Mouse (Mus musculus) CH12.LX (cell line): ENCODE results near the gene F2r. TPM values are rescaled to one million over a fixed set of nuclear protein-coding genes. Genes with fewer than 3 reads are reported as not detected.

Experiments used
- DNase-seq: peaks from one replicate; pipeline ENCODE4 v3.0.0-alpha.2; 2013; ENCODE audit errors: extremely low read depth
- H3K27ac ChIP-seq: 2 replicates; pipeline ENCODE4 v1.5.1; 2012; ENCODE audit warnings: low read depth, mild to moderate bottlenecking, control low read depth, moderate library complexity; ENCODE audit not compliant: insufficient read depth
- H3K27me3 ChIP-seq: replicated peaks from 2 replicates; pipeline ENCODE3; 2012; ENCODE audit warnings: inconsistent platforms
- H3K36me3 ChIP-seq, 2 experiments: replicated peaks in 1 of 2; 2 replicates each; pipeline versions ENCODE3 to v1.6.1; 2012; ENCODE audit warnings: inconsistent platforms in 1 of 2, low read length in 1 of 2, mild to moderate bottlenecking in 1 of 2, mixed read lengths in 1 of 2, moderate library complexity in 1 of 2; ENCODE audit not compliant: control insufficient read depth in 1 of 2, insufficient read depth in 1 of 2
- H3K4me1 ChIP-seq, 2 experiments: 2 replicates each; pipeline ENCODE4 v1.6.1; 2012; ENCODE audit warnings: inconsistent platforms in 1 of 2, moderate library complexity in 1 of 2; ENCODE audit not compliant: insufficient read depth in 2 of 2, control insufficient read depth in 1 of 2
- H3K4me2 ChIP-seq: 2 replicates; pipeline ENCODE4 v1.6.1; 2012; ENCODE audit warnings: low read depth, mild to moderate bottlenecking, control low read depth; ENCODE audit not compliant: poor library complexity, insufficient read depth, severe bottlenecking
- H3K4me3 ChIP-seq, 3 experiments: fragments of 150-350 bp in 1 of 3; sonication (generic) in 1 of 3; replicated peaks in 1 of 3; 2 replicates each; pipeline versions ENCODE3 to v1.5.1; 2011 to 2012; ENCODE audit warnings: low read depth in 2 of 3, low read length in 2 of 3, mild to moderate bottlenecking in 2 of 3, moderate library complexity in 2 of 3, control low read depth in 1 of 3, improper control_type of control experiment in 1 of 3, inconsistent platforms in 1 of 3, mixed read lengths in 1 of 3; ENCODE audit not compliant: poor library complexity in 1 of 3
- H3K79me2 ChIP-seq: replicated peaks from 2 replicates; pipeline ENCODE4 v1.6.1; 2012; ENCODE audit warnings: mild to moderate bottlenecking, moderate library complexity; ENCODE audit not compliant: control insufficient read depth, poor library complexity, insufficient read depth, severe bottlenecking; ENCODE audit errors: extremely low read depth
- H3K9ac ChIP-seq: 2 replicates; pipeline ENCODE4 v1.6.1; 2012; ENCODE audit warnings: low read depth, mild to moderate bottlenecking, control low read depth, moderate library complexity; ENCODE audit not compliant: insufficient read depth
- H3K9me3 ChIP-seq: replicated peaks from 2 replicates; pipeline ENCODE3; 2012; ENCODE audit warnings: low read length, inconsistent platforms, mixed read lengths
- ELF1 ChIP-seq: IDR thresholded peaks from 2 replicates; pipeline ENCODE4 v1.6.1; 2014; ENCODE audit warnings: low read depth, mild to moderate bottlenecking, inconsistent platforms, low read length, improper control_type of control experiment
- TBP ChIP-seq: conservative IDR thresholded peaks from 2 replicates; pipeline ENCODE4 v1.6.1; 2011; ENCODE audit warnings: low read depth, low read length, improper control_type of control experiment
- dilution Hi-C: fragments of 300-500 bp; cut with MboI; formaldehyde crosslinking; loops from 2 replicates; pipeline ENCODE4 v1.14.3; 2020; ENCODE audit warnings: low sequenced_read_pairs; ENCODE audit not compliant: extremely low pct_unique_long_range_greater_than_20kb, extremely low pct_ligation_motif_present
- in situ Hi-C: fragments of 300-500 bp; cut with MboI; formaldehyde crosslinking; loops from 3 replicates; pipeline ENCODE4 v1.14.3; 2019; ENCODE audit warnings: low sequenced_read_pairs, low pct_ligation_motif_present, low pct_unique_long_range_greater_than_20kb, mixed read lengths
- polyA plus RNA-seq: library from polyadenylated mRNA; unstranded; fragments of >175 nt; gene quantifications from 2 replicates; pipeline ENCODE4 v1.2.1, GENCODE M21; 2012; ENCODE audit warnings: low read depth; ENCODE audit not compliant: insufficient read length
- total RNA-seq, 2 experiments: library from RNA; depleted of rRNA; stranded (reverse); fragments of 300-350 nt in 1 of 2; fragments of >200 nt in 1 of 2; gene quantifications; 2 replicates each; pipeline ENCODE4 v1.2.3; 2012 to 2014

F2r gene
- total and polyA plus RNA-seq, 3 experiments = 0.17 to 0.30 (median 0.28) TPM

GRCm38 (mm10) chr13:95553885-95554492 is 64.3 kb downstream of the F2r start:
- in situ Hi-C loops (no loop called here), dilution Hi-C loops (no loop called here)
- no peak for TF ChIP-seq TBP
- TF ChIP-seq ELF1 = 0 out of 2 replicates have a peak, but pooled peaks have one; percentile 29
- no peaks in the 10 kb centered on the region for H3K36me3 ChIP-seq
- no peaks in the 10 kb centered on the region for H3K9me3 ChIP-seq
- H3K79me2 ChIP-seq = no peaks in the 10 kb centered on the region
- no peak overlapping the region for H3K4me3 ChIP-seq
- H3K4me1 ChIP-seq = peaks cover 0 to 18% of the 10 kb centered on the region in 2 experiments; a peak in 2 of 4 replicates
- no peaks in the 10 kb centered on the region for H3K27me3 ChIP-seq
- no peak overlapping the region for H3K4me2 ChIP-seq
- H3K9ac ChIP-seq = no peak overlapping the region
- no peak overlapping the region for H3K27ac ChIP-seq
- DNase-seq = peak; percentile 44

Other genes starting within 250 kb of the F2r start
- 49.1 and 65.4 TPM in 2 replicates for gene Aggf1, start 243.1 kb downstream of the F2r start, total RNA-seq (2012; rRNA removed)
- gene Aggf1, start 243.1 kb downstream of the F2r start, total RNA-seq (2014; rRNA removed) = 47.3 and 52.0 TPM in 2 replicates
- gene Aggf1, start 243.1 kb downstream of the F2r start, polyA plus RNA-seq = 68.6 and 73.4 TPM in 2 replicates
- gene Crhbp, start 173.6 kb downstream of the F2r start, total RNA-seq (2012; rRNA removed) = not detected in 2 replicates
- gene Crhbp, start 173.6 kb downstream of the F2r start, total RNA-seq (2014; rRNA removed) = not detected in 2 replicates
- gene Crhbp, start 173.6 kb downstream of the F2r start, polyA plus RNA-seq = not detected in 2 replicates
- not detected in 2 replicates for gene S100z, start 139.8 kb downstream of the F2r start, total RNA-seq (2012; rRNA removed)
- not detected in 2 replicates for gene S100z, start 139.8 kb downstream of the F2r start, total RNA-seq (2014; rRNA removed)
- not detected in 2 replicates for gene S100z, start 139.8 kb downstream of the F2r start, polyA plus RNA-seq
- not detected in 2 replicates for gene F2rl1, start 93.3 kb downstream of the F2r start, total RNA-seq (2012; rRNA removed)
- gene F2rl1, start 93.3 kb downstream of the F2r start, total RNA-seq (2014; rRNA removed) = not detected in 2 replicates
- not detected in 2 replicates for gene F2rl1, start 93.3 kb downstream of the F2r start, polyA plus RNA-seq
- not detected in 2 replicates for gene F2rl2, start 78.4 kb upstream of the F2r start, total RNA-seq (2012; rRNA removed)
- gene F2rl2, start 78.4 kb upstream of the F2r start, total RNA-seq (2014; rRNA removed) = 0.08 TPM in 1 of 2 replicates, not detected in the other
- not detected in 2 replicates for gene F2rl2, start 78.4 kb upstream of the F2r start, polyA plus RNA-seq